Mouse (Mus musculus): ENCODE measurements around the gene Nrarp.
A peak's percentile ranks its signal among the peaks of the same experiment; 100 is the strongest.

Nrarp gene

GRCm38 (mm10) chr2:25174866-25175689 is 5.5 kb upstream of the Nrarp start:
- no peak for DNase-seq (ENCODE audit: low spot score in 2 of 2)

- DNase-seq (ENCODE audit: low spot score in 2 of 2): no peak
Measured at GRCm38 (mm10) chr2:25175690-25176078, 4.9 kb upstream of the Nrarp start.

- DNase-seq (ENCODE audit: low spot score in 2 of 2): no peak
Measured at GRCm38 (mm10) chr2:25176573-25176972, 4.0 kb upstream of the Nrarp start.

GRCm38 (mm10) chr2:25177076-25177475 is 3.5 kb upstream of the Nrarp start:
- DNase-seq (ENCODE audit: low spot score in 2 of 2): no peak

- DNase-seq (ENCODE audit: low spot score in 2 of 2): peak in 1 of 2 experiments; percentile 43
Measured at GRCm38 (mm10) chr2:25177685-25178084, 2.9 kb upstream of the Nrarp start.

- no peak for DNase-seq (ENCODE audit: low spot score in 2 of 2)
Measured at GRCm38 (mm10) chr2:25178285-25178972, 2.1 kb upstream of the Nrarp start.

- DNase-seq (ENCODE audit: low spot score in 2 of 2): no peak
Measured at GRCm38 (mm10) chr2:25179566-25180217, 866 bp upstream of the Nrarp start.

- DNase-seq (ENCODE audit: low spot score in 2 of 2): peak in 1 of 2 experiments; percentile 52
Measured at GRCm38 (mm10) chr2:25180973-25181890, 674 bp downstream of the Nrarp start.

- DNase-seq (ENCODE audit: low spot score in 2 of 2): no peak
Measured at GRCm38 (mm10) chr2:25181891-25182397, 1.4 kb downstream of the Nrarp start.

- no peak for DNase-seq (ENCODE audit: low spot score in 2 of 2)
Measured at GRCm38 (mm10) chr2:25182664-25183063, 2.1 kb downstream of the Nrarp start.

- DNase-seq (ENCODE audit: low spot score in 2 of 2): no peak
Measured at GRCm38 (mm10) chr2:25183336-25183735, 2.8 kb downstream of the Nrarp start.

- DNase-seq (ENCODE audit: low spot score in 2 of 2): no peak
Measured at GRCm38 (mm10) chr2:25184496-25184895, 3.9 kb downstream of the Nrarp start.

GRCm38 (mm10) chr2:25185625-25186574 is 5.3 kb downstream of the Nrarp start:
- peak in 1 of 2 experiments; percentile 58 for DNase-seq (ENCODE audit: low spot score in 2 of 2)

GRCm38 (mm10) chr2:25186575-25186930 is 6.0 kb downstream of the Nrarp start:
- no peak for DNase-seq (ENCODE audit: low spot score in 2 of 2)

GRCm38 (mm10) chr2:25187841-25188240 is 7.3 kb downstream of the Nrarp start:
- no peak for DNase-seq (ENCODE audit: low spot score in 2 of 2)

GRCm38 (mm10) chr2:25193330-25193770 is 12.8 kb downstream of the Nrarp start:
- peak; percentile 70 to 83 for DNase-seq (ENCODE audit: low spot score in 2 of 2)

GRCm38 (mm10) chr2:25194006-25194405 is 13.4 kb downstream of the Nrarp start:
- DNase-seq (ENCODE audit: low spot score in 2 of 2): no peak

GRCm38 (mm10) chr2:25194486-25195171 is 14.1 kb downstream of the Nrarp start:
- no peak for DNase-seq (ENCODE audit: low spot score in 2 of 2)

Data from cerebellum, postnatal 4 days (tissue).